Mouse (Mus musculus): ENCODE measurements around the gene Dscaml1.

DNA sequence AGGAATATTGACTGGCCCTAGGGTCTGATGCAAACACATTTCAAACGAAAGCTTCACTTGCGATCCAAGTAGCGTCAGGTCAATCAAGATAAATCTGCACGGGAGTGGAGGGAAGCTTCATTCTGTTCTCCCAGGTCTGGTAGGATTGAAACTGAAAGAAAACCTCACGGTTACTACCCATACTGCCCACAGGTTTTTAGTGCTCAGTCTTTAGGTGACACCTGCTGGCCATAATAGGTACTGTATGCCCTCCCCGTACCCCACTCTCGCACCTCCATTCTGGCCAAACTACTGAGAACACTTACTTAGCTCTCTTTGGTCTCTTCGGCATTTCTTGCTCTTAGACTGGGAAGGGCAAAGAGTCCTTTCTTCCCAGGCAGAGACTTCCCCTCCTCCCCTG is 9.2 kb upstream of the Dscaml1 start:
- TF ChIP-seq CTCF (IDR thresholded peaks at IDR 0.05; ENCODE audit: borderline replicate concordance, insufficient read depth, low read length) (peak; percentile 43; the same call in 1 of the 2 replicates), POLR2A (IDR thresholded peaks at IDR 0.05; ENCODE audit: low read depth, low read length) (no peak)
